28 mouse cellular contexts compared by ENCODE assay signal in the genomic region with DNA sequence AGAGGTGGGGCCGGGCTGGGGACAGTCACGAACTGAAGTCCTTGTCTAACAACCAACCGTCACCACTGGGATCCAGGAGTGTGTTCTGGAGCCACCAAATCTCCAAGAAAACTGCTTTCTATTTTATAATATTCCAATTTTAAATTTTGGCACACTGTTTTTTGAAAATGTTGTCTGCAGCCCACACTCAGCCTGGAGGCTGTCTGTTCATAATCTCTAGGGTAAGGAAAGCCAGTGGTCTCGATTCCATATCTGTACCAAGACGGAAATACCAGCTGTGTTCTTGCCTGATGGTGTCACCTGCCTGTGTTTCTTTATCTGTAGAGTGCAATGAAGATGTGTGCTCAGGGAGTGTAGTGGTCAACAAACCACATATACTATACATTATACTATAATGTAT. TPM values are rescaled to one million over a fixed set of nuclear protein-coding genes. Genes with fewer than 3 reads are reported as not detected.
"Had no signal": no experiment of that assay in that cellular context is flagged by ENCODE, and none has a peak within 500 bp of the region (broad histone marks: within the 10 kb centered on the region; RNA-seq: fewer than 3 reads in every experiment).

No protein-coding gene starts in this region.

- DNase-seq: gastrocnemius, adult 2 months; gastrocnemius, postnatal 10 days; gastrocnemius, postnatal 25 days; heart, adult 18-20 months; heart, postnatal 10 days; heart, postnatal 4 days; kidney, adult 18-20 months; kidney, adult 8-10 months; kidney, postnatal 10 days; kidney, postnatal 25 days; kidney, postnatal 4 days; liver; liver, embryonic 13.5 days had no signal

- H3K4me3 ChIP-seq: gastrocnemius, adult 2 months; heart, embryonic 10.5 days; heart, embryonic 12.5 days; hindbrain, embryonic 10.5 days; hindbrain, embryonic 12.5 days; intestine, embryonic 15.5 days; limb, embryonic 10.5 days; limb, embryonic 12.5 days; liver, embryonic 13.5 days; liver, embryonic 15.5 days had no signal

- H3K27ac ChIP-seq: gastrocnemius, adult 2 months; heart, embryonic 10.5 days; hindbrain, embryonic 10.5 days; hindbrain, embryonic 12.5 days; hindbrain, embryonic 14.5 days; intestine, embryonic 15.5 days; limb, embryonic 10.5 days; limb, embryonic 12.5 days; liver, embryonic 13.5 days; liver, embryonic 15.5 days had no signal

- ATAC-seq: forebrain, embryonic 16.5 days; hindbrain, embryonic 16.5 days; inflammation-experienced regulatory T-cells, adult 6 months; intestine, embryonic 15.5 days; intestine, postnatal 0 days had no signal

RNA-seq across cellular contexts. Expression of gene Ak5, which starts 23.6 kb away (rescaled TPM):
- total RNA-seq: granulocyte monocyte progenitor cell, adult 5-6 weeks; heart, adult 18-20 months; heart, postnatal 25 days had no signal
